Mouse (Mus musculus): ENCODE data around the gene Mob1a.

GRCm38 (mm10) chr6:83277151-83277550 is 48.7 kb upstream of the Mob1a start:
- TF ChIP-seq CTCF (conservative IDR thresholded peaks at IDR 0.05; ENCODE audit: low read length) (no peak), NANOG (IDR thresholded peaks at IDR 0.05; ENCODE audit: borderline replicate concordance, low read length) (no peak), POU5F1 (IDR thresholded peaks at IDR 0.05; ENCODE audit: borderline replicate concordance, low read length) (no peak)

Measured in E14TG2a.4 (cell line).